Mouse (Mus musculus): ENCODE data around the gene 6030468B19Rik.
"Not testable (repeated sequence)": the region's sequence is repeated elsewhere in the genome, so short reads cannot be mapped to it uniquely, and the experiment has no call there.

6030468B19Rik gene

GRCm38 (mm10) chr11:117809407-117810311 is 12.2 kb downstream of the 6030468B19Rik start, which contains the start of the genes Gm20708 and Syngr2:
Gene Gm20708, plus strand, starts transcription at chr11:117809668.
Gene Syngr2, plus strand, starts transcription at chr11:117809668.
- DNase-seq = peak; percentile 64 to 73

GRCm38 (mm10) chr11:117810401-117811046 is 13.1 kb downstream of the 6030468B19Rik start:
- peak; percentile 79 to 83 for DNase-seq

- no peak for DNase-seq
Measured at GRCm38 (mm10) chr11:117813867-117814266, 16.4 kb downstream of the 6030468B19Rik start.

GRCm38 (mm10) chr11:117814704-117815366 is 17.4 kb downstream of the 6030468B19Rik start:
- DNase-seq = no peak

GRCm38 (mm10) chr11:117815850-117816249 is 18.4 kb downstream of the 6030468B19Rik start:
- not testable (repeated sequence) for DNase-seq

- DNase-seq = no peak
Measured at GRCm38 (mm10) chr11:117816389-117816996, 19.0 kb downstream of the 6030468B19Rik start.

GRCm38 (mm10) chr11:117819095-117819494 is 21.6 kb downstream of the 6030468B19Rik start:
- DNase-seq = peak in 1 of 2 experiments; percentile 42

- no peak for DNase-seq
Measured at GRCm38 (mm10) chr11:117820173-117820572, 22.7 kb downstream of the 6030468B19Rik start.

- DNase-seq = no peak
Measured at GRCm38 (mm10) chr11:117821868-117822267, 24.4 kb downstream of the 6030468B19Rik start.

GRCm38 (mm10) chr11:117822728-117823241 is 25.3 kb downstream of the 6030468B19Rik start:
- no peak for DNase-seq

GRCm38 (mm10) chr11:117823411-117823810 is 26.0 kb downstream of the 6030468B19Rik start:
- no peak for DNase-seq

- DNase-seq = peak; percentile 84 to 88
Measured at GRCm38 (mm10) chr11:117824060-117824969, 26.9 kb downstream of the 6030468B19Rik start.

GRCm38 (mm10) chr11:117825333-117826101 is 28.1 kb downstream of the 6030468B19Rik start, which contains the start of the genes Afmid and Tk1:
Gene Afmid, plus strand, starts transcription at chr11:117825924.
Gene Tk1, minus strand, starts transcription at chr11:117826092.
- peak; percentile 72 to 75 for DNase-seq

- DNase-seq = no peak
Measured at GRCm38 (mm10) chr11:117826164-117826563, 28.7 kb downstream of the 6030468B19Rik start.

GRCm38 (mm10) chr11:117826916-117827315 is 29.5 kb downstream of the 6030468B19Rik start:
- no peak for DNase-seq

GRCm38 (mm10) chr11:117827386-117827785 is 29.9 kb downstream of the 6030468B19Rik start:
- DNase-seq = no peak

- peak; percentile 51 to 58 for DNase-seq
Measured at GRCm38 (mm10) chr11:117828149-117828887, 30.9 kb downstream of the 6030468B19Rik start.

- peak; percentile 64 to 71 for DNase-seq
Measured at GRCm38 (mm10) chr11:117828888-117829604, 31.6 kb downstream of the 6030468B19Rik start.
